Mouse (Mus musculus) olfactory bulb, adult 2 months (tissue): ENCODE results near the gene Glis3. TPM values are rescaled to one million over a fixed set of nuclear protein-coding genes. Genes with fewer than 3 reads are reported as not detected.

Experiments
- H3K27ac ChIP-seq: fragments of 200-500 bp; 2 replicates; pipeline ENCODE4 v1.5.1; 2012; ENCODE audit warnings: low read depth, low read length; ENCODE audit not compliant: insufficient read depth
- H3K4me1 ChIP-seq: fragments of 200-500 bp; 2 replicates; pipeline ENCODE4 v1.6.1; 2012; ENCODE audit warnings: low read length; ENCODE audit not compliant: control insufficient read depth, insufficient read depth
- H3K4me3 ChIP-seq: fragments of 200-500 bp; 2 replicates; pipeline ENCODE4 v1.5.1; 2012; ENCODE audit warnings: mild to moderate bottlenecking, low read depth, low read length, moderate library complexity; ENCODE audit not compliant: insufficient read depth
- CTCF ChIP-seq: fragments of 200-500 bp; IDR thresholded peaks from 2 replicates; pipeline ENCODE4 v1.5.1; 2012; ENCODE audit warnings: low read depth, mild to moderate bottlenecking, low read length, moderate library complexity; ENCODE audit not compliant: insufficient read depth
- POLR2A ChIP-seq: fragments of 200-500 bp; IDR thresholded peaks from 2 replicates; pipeline ENCODE4 v1.6.1; 2012; ENCODE audit warnings: mild to moderate bottlenecking, low read depth, low read length, moderate library complexity; ENCODE audit not compliant: insufficient read depth
- WGBS: fragments of 180-500 bp; shearing (Covaris S2); methylation state at CpG from one replicate; pipeline ENCODE4 v1.1.7; 2018; 5-methylcytosine and 5-hydroxymethylcytosine counted together
- polyA plus RNA-seq: library from polyadenylated mRNA; stranded (reverse); fragments of >200 nt; gene quantifications from 2 replicates; pipeline ENCODE4 v1.2.4, GENCODE M21; 2012; ENCODE audit warnings: low replicate concordance; ENCODE audit not compliant: missing spikeins, insufficient read depth, insufficient read length

The Glis3 gene
- polyA plus RNA-seq, 1 experiment, result not detected

- WGBS, result 74% methylated on average over 9 of the region's 9 CpGs
- no peak for TF ChIP-seq POLR2A
- TF ChIP-seq CTCF, result no peak
- no peak overlapping the region for H3K27ac ChIP-seq
Measured at GRCm38 (mm10) chr19:28381441-28381840, 298.4 kb downstream of the Glis3 start.

GRCm38 (mm10) chr19:28380691-28381262 is 299.1 kb downstream of the Glis3 start:
- 77% methylated on average over 9 of the region's 9 CpGs for WGBS
- Histone ChIP-seq H3K27ac (no peak overlapping the region), H3K4me1 (peaks cover 6% of the 10 kb centered on the region; the same call in 1 of the 2 replicates), H3K4me3 (no peak overlapping the region)
- no peak for TF ChIP-seq CTCF
- TF ChIP-seq POLR2A, result no peak

More at GRCm38 (mm10) chr19:28381441-28381840, 298.4 kb downstream of the Glis3 start:
- H3K4me3 ChIP-seq, result no peak overlapping the region
- peaks cover 6% of the 10 kb centered on the region; the same call in 1 of the 2 replicates for H3K4me1 ChIP-seq

DNA sequence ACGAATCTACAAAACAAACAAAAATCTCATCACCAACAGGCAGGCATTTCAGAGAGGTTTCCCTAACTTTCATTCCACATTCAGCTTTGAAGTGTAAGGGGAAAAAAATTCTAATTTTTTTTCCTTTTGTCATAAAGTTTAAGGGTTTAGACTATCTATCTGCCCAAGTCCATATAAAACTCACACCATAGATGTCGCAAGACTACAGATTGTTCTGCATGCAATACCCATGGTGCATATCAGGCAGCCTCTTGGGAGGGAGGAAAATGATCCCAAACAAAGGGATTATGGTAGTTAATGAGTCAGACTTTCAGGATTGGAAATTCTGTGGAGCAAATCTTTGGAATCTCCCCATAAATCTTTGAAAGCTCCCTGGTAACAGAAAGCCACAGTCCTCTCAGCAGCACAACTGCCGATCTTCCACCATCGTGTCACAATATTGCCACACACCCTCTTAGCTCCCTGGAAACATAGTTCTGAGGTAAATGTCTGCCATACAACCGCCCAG is 302.0 kb downstream of the Glis3 start:
- no peak overlapping the region for H3K27ac ChIP-seq
- no peak for TF ChIP-seq POLR2A
- no peak for TF ChIP-seq CTCF
- no peak overlapping the region for H3K4me3 ChIP-seq
- WGBS, result 82% methylated on average over 5 of the region's 5 CpGs
- peaks cover 6% of the 10 kb centered on the region; the same call in 1 of the 2 replicates for H3K4me1 ChIP-seq

- Histone ChIP-seq H3K4me3 (no peak overlapping the region), H3K27ac (no peak overlapping the region), H3K4me1 (peaks cover 4% of the 10 kb centered on the region; the same call in 1 of the 2 replicates)
- no peak for TF ChIP-seq CTCF
- no peak for TF ChIP-seq POLR2A
- 80% methylated on average over 1 of the region's 1 CpGs for WGBS
Measured at GRCm38 (mm10) chr19:28376401-28376800, 303.5 kb downstream of the Glis3 start.

- H3K4me3 ChIP-seq, result no peak overlapping the region
- peaks cover 4% of the 10 kb centered on the region; the same call in 1 of the 2 replicates for H3K4me1 ChIP-seq
- WGBS, result 79% methylated on average over 2 of the region's 2 CpGs
- H3K27ac ChIP-seq, result no peak overlapping the region
- TF ChIP-seq POLR2A (no peak), CTCF (no peak)
Measured at GRCm38 (mm10) chr19:28375746-28376145, 304.1 kb downstream of the Glis3 start.

DNA sequence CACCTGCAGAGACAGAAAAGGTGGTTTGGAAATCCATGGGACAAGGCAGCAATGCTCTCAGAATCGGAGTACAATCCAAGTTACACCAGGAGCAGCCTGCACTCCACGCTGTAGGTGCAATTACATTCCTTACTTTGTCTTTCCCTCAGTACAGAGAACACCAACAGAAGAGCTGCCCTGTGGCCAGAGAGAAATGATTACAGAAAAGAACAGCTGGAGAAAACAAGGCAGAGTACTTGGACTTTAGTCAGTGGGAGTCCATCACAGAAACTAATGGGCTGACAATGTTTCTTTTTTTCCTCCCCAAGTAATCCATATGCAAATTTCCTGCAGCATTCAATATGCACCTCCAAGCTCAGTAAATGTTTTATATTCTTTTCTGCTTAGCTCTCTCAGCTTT is 305.4 kb downstream of the Glis3 start:
- TF ChIP-seq CTCF (no peak), POLR2A (no peak)
- WGBS, result 62% methylated on average over 2 of the region's 2 CpGs
- H3K4me1 ChIP-seq, result 0 out of 2 replicates have a peak, but pooled peaks cover 2% of the 10 kb centered on the region
- no peak overlapping the region for H3K4me3 ChIP-seq
- no peak overlapping the region for H3K27ac ChIP-seq

DNA sequence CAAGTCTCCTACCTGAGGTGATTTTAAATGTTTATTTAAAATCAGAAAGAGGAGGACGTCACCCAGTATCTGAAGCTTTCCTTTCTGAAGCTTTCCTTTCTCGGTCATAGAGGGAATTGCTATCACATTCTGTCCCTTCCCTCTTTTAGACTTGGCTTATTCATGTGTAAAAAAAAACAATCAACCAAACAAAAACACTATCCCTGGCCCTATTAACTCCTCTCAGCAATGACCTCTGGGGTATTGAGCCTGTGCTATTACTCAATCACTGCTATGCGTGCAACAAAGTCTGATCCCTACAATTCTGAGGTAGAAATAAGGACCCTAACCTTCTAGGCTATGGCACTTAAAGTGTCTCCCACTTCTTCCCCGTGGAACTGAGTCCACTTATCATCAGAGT is 311.7 kb downstream of the Glis3 start:
- TF ChIP-seq POLR2A, result no peak
- WGBS, result 85% methylated on average over 4 of the region's 4 CpGs

GRCm38 (mm10) chr19:28367274-28367673 is 312.6 kb downstream of the Glis3 start:
- no peak overlapping the region for H3K27ac ChIP-seq
- 83% methylated on average over 6 of the region's 6 CpGs for WGBS
- TF ChIP-seq POLR2A (no peak), CTCF (no peak)

More for the DNA sequence above, 311.7 kb downstream of the Glis3 start:
- H3K4me3 ChIP-seq, result no peak overlapping the region
- H3K27ac ChIP-seq, result no peak overlapping the region
- H3K4me1 ChIP-seq, result no peaks in the 10 kb centered on the region

GRCm38 (mm10) chr19:28366766-28367165 is 313.1 kb downstream of the Glis3 start:
- no peak overlapping the region for H3K27ac ChIP-seq
- 74% methylated on average over 1 of the region's 1 CpGs for WGBS
- TF ChIP-seq CTCF (no peak), POLR2A (no peak)
- no peak overlapping the region for H3K4me3 ChIP-seq
- H3K4me1 ChIP-seq, result no peaks in the 10 kb centered on the region

More at GRCm38 (mm10) chr19:28367274-28367673, 312.6 kb downstream of the Glis3 start:
- no peaks in the 10 kb centered on the region for H3K4me1 ChIP-seq
- no peak overlapping the region for H3K4me3 ChIP-seq
